Comparison of ENCODE assay signal across 8 mouse cellular contexts in the genomic region with DNA sequence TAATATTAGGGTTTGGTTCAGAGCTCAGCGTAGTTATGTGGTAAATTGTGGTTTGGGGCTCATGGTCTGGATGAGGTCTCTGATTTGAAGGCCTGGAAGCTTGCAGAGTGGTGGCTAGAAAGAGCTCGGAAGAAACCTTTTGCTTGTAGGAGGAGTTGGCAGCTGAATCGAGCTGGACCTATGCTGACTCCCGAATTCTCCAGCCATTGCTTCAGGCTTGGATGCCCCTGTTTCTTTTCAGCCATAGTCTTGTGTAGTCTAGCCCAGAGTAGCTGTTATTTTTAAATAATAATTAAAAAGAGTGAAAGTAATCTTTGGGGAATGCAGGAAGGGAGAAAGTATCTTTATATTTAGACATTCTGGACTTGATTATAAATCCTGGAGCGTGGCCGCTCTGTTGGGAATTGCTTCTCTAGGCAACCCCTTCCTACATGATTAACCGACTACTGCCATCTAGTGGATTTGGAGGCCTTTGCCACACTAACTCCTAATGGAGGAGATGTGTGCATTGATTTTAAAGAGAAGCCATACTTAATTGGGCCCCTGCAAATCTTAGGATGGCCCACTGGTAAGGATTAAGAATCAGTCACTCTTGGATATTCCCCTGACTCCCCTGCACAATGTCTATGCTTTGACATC.
A peak's percentile ranks its signal among the peaks of the same experiment; 100 is the strongest.
DNase-seq lines count a peak whose midpoint lies in the region; ATAC-seq and TF ChIP-seq lines count a peak whose summit lies in the region.

No protein-coding gene starts in this region.

- WGBS in embryonic facial prominence, embryonic 14.5 days = 22% methylated on average over 7 of the region's 7 CpGs
- WGBS in heart, embryonic 11.5 days (ENCODE audit: insufficient replicate concordance) = 33% methylated on average over 7 of the region's 7 CpGs
- 14% methylated on average over 7 of the region's 7 CpGs for WGBS in neural tube, embryonic 13.5 days

- intact Hi-C loops in left cerebral cortex, postnatal 4 days (cut with DNase I) = loop anchor here (10.0 kb wide), 1 partner anchor 263 kb away; no protein-coding TSS in a partner anchor

- no peaks in the 10 kb centered on the region for H3K27me3 ChIP-seq in C2C12 (ENCODE audit: control insufficient read depth, insufficient read depth, insufficient read length)
- H3K27me3 ChIP-seq in embryonic facial prominence, embryonic 14.5 days (replicated peaks; ENCODE audit: control insufficient read depth, insufficient read depth, low read length) = no peaks in the 10 kb centered on the region
- H3K27me3 ChIP-seq in heart, embryonic 11.5 days (ENCODE audit: control insufficient read depth, insufficient read depth, low read length) = no peaks in the 10 kb centered on the region
- peaks cover 2% of the 10 kb centered on the region; the same call in 1 of the 2 replicates for H3K27me3 ChIP-seq in neural tube, embryonic 13.5 days

- peak; percentile 39 for DNase-seq in adrenal gland, postnatal 25 days
- peak; percentile 96 for DNase-seq in embryonic facial prominence, embryonic 14.5 days (ENCODE audit: low spot score)
- DNase-seq in kidney, adult 9 months = peak; percentile 80
- peak; percentile 79 for DNase-seq in left cerebral cortex, postnatal 4 days
- no peak for DNase-seq in spleen, adult 12 weeks (ENCODE audit: low spot score)

- TF ChIP-seq CTCF in C2C12 (IDR thresholded peaks at IDR 0.05; ENCODE audit: control insufficient read depth, insufficient read depth, insufficient read length) = peak; percentile 41

- H3K9ac ChIP-seq in embryonic facial prominence, embryonic 14.5 days (ENCODE audit: low read depth, low read length) = no peak overlapping the region
- H3K9ac ChIP-seq in heart, embryonic 11.5 days (ENCODE audit: low read depth, low read length) = no peak overlapping the region
- no peak overlapping the region for H3K9ac ChIP-seq in neural tube, embryonic 13.5 days

- H3K36me3 ChIP-seq in C2C12 (ENCODE audit: control insufficient read depth, insufficient read depth) = no peaks in the 10 kb centered on the region
- H3K36me3 ChIP-seq in embryonic facial prominence, embryonic 14.5 days (ENCODE audit: control insufficient read depth, insufficient read depth, low read length) = no peaks in the 10 kb centered on the region
- no peaks in the 10 kb centered on the region for H3K36me3 ChIP-seq in heart, embryonic 11.5 days (ENCODE audit: control insufficient read depth, insufficient read depth, low read length)
- no peaks in the 10 kb centered on the region for H3K36me3 ChIP-seq in neural tube, embryonic 13.5 days

- H3ac ChIP-seq in C2C12 (ENCODE audit: control insufficient read depth, insufficient read length, low read depth) = no peak overlapping the region

- 0 out of 2 replicates have a peak overlapping the region, but pooled peaks have one; percentile 1 for H3K27ac ChIP-seq in embryonic facial prominence, embryonic 14.5 days (replicated peaks; ENCODE audit: low read depth, low read length)
- H3K27ac ChIP-seq in heart, embryonic 11.5 days (ENCODE audit: low read depth, low read length) = no peak overlapping the region
- no peak overlapping the region for H3K27ac ChIP-seq in neural tube, embryonic 13.5 days (replicated peaks)

- no peaks in the 10 kb centered on the region for H3K79me2 ChIP-seq in C2C12 (ENCODE audit: control insufficient read depth, insufficient read depth)

- H3K4me3 ChIP-seq in C2C12 (ENCODE audit: insufficient read depth, poor library complexity, severe bottlenecking) = no peak overlapping the region
- H3K4me3 ChIP-seq in embryonic facial prominence, embryonic 14.5 days (ENCODE audit: low read depth, low read length) = no peak overlapping the region
- H3K4me3 ChIP-seq in heart, embryonic 11.5 days (ENCODE audit: low read depth, low read length) = no peak overlapping the region
- H3K4me3 ChIP-seq in neural tube, embryonic 13.5 days = peak overlapping the region; percentile 18

- H3K4me1 ChIP-seq in embryonic facial prominence, embryonic 14.5 days (ENCODE audit: control insufficient read depth, insufficient read depth, low read length) = peaks cover 7% of the 10 kb centered on the region; the same call in 1 of the 2 replicates
- H3K4me1 ChIP-seq in heart, embryonic 11.5 days (ENCODE audit: control insufficient read depth, insufficient read depth, low read length) = no peaks in the 10 kb centered on the region
- peaks cover 11% of the 10 kb centered on the region for H3K4me1 ChIP-seq in neural tube, embryonic 13.5 days (replicated peaks)

- peak; percentile 88 for ATAC-seq in embryonic facial prominence, embryonic 14.5 days (ENCODE audit: low read depth)
- ATAC-seq in heart, embryonic 11.5 days (replicated peaks; ENCODE audit: insufficient number of reproducible peaks, low FRiP score, low TSS enrichment) = no peak
- peak; percentile 81 for ATAC-seq in neural tube, embryonic 13.5 days (ENCODE audit: low read depth)

- H3K79me3 ChIP-seq in C2C12 (ENCODE audit: low read depth) = no peaks in the 10 kb centered on the region

- H3K4me2 ChIP-seq in embryonic facial prominence, embryonic 14.5 days (ENCODE audit: low read depth, low read length) = peak overlapping the region; percentile 39
- peak overlapping the region; percentile 14; the same call in 1 of the 2 replicates for H3K4me2 ChIP-seq in heart, embryonic 11.5 days
- H3K4me2 ChIP-seq in neural tube, embryonic 13.5 days = peak overlapping the region; percentile 43

- H3K9me3 ChIP-seq in embryonic facial prominence, embryonic 14.5 days (ENCODE audit: control insufficient read depth, low read length) = no peaks in the 10 kb centered on the region
- no peaks in the 10 kb centered on the region for H3K9me3 ChIP-seq in heart, embryonic 11.5 days (replicated peaks; ENCODE audit: control insufficient read depth, low read length)
- H3K9me3 ChIP-seq in neural tube, embryonic 13.5 days = no peaks in the 10 kb centered on the region

TF ChIP-seq in C2C12, 6 proteins besides CTCF, POLR2A, EP300 and RAD21:
- TF ChIP-seq USF1 (IDR thresholded peaks at IDR 0.05; ENCODE audit: low read depth) = no peak
- TF ChIP-seq CEBPB (IDR thresholded peaks at IDR 0.05; ENCODE audit: low read depth) = no peak
- TF ChIP-seq FOSL1 (IDR thresholded peaks at IDR 0.05; ENCODE audit: insufficient read depth, low read length, poor library complexity, severe bottlenecking) = no peak
- no peak for TF ChIP-seq MYOD1 (IDR thresholded peaks at IDR 0.05; ENCODE audit: control insufficient read depth, insufficient read length, low read depth)
- no peak for TF ChIP-seq MAX (IDR thresholded peaks at IDR 0.05)
- TF ChIP-seq MYOG (IDR thresholded peaks at IDR 0.05; ENCODE audit: control insufficient read depth, extremely low read depth, insufficient read length) = no peak
